Mouse (Mus musculus): ENCODE results near the gene Mcu. TPM values are rescaled to one million over a fixed set of nuclear protein-coding genes. Genes with fewer than 3 reads are reported as not detected.

Mcu gene
- polyA plus RNA-seq, 1 experiment from 2014 or later, result 14.6 TPM

GRCm38 (mm10) chr10:59527819-59528218 lies 88.7 kb downstream of the Mcu start:
- H3K27me3 ChIP-seq (replicated peaks), result no peaks in the 10 kb centered on the region
- WGBS (ENCODE audit: insufficient replicate concordance), result 85% methylated on average over 5 of the region's 5 CpGs
- H3K4me1 ChIP-seq, result 0 out of 2 replicates have a peak, but pooled peaks cover 3% of the 10 kb centered on the region
- H3K9me3 ChIP-seq (replicated peaks), result no peaks in the 10 kb centered on the region
- H3K4me3 ChIP-seq, result no peak overlapping the region
- no peak for ATAC-seq
- no peak overlapping the region for H3K4me2 ChIP-seq
- no peak overlapping the region for H3K9ac ChIP-seq
- no peak overlapping the region for H3K27ac ChIP-seq
- no peaks in the 10 kb centered on the region for H3K36me3 ChIP-seq

- Histone ChIP-seq H3K36me3 (no peaks in the 10 kb centered on the region), H3K9me3 (replicated peaks) (no peaks in the 10 kb centered on the region), H3K4me2 (no peak overlapping the region), H3K9ac (no peak overlapping the region), H3K27ac (no peak overlapping the region), H3K4me3 (no peak overlapping the region), H3K4me1 (0 out of 2 replicates have a peak, but pooled peaks cover 3% of the 10 kb centered on the region), H3K27me3 (replicated peaks) (no peaks in the 10 kb centered on the region)
- no peak for ATAC-seq
- 77% methylated on average over 11 of the region's 11 CpGs for WGBS (ENCODE audit: insufficient replicate concordance)
Measured at GRCm38 (mm10) chr10:59527311-59527710, 89.2 kb downstream of the Mcu start.

- Histone ChIP-seq H3K27ac (no peak overlapping the region), H3K4me3 (no peak overlapping the region), H3K4me1 (0 out of 2 replicates have a peak, but pooled peaks cover 3% of the 10 kb centered on the region), H3K9ac (no peak overlapping the region), H3K9me3 (replicated peaks) (no peaks in the 10 kb centered on the region), H3K36me3 (no peaks in the 10 kb centered on the region), H3K27me3 (replicated peaks) (no peaks in the 10 kb centered on the region), H3K4me2 (no peak overlapping the region)
- WGBS (ENCODE audit: insufficient replicate concordance), result 79% methylated on average over 5 of the region's 5 CpGs
- no peak for ATAC-seq
Measured at GRCm38 (mm10) chr10:59524675-59525074, 91.8 kb downstream of the Mcu start.

GRCm38 (mm10) chr10:59523826-59524331 lies 92.6 kb downstream of the Mcu start:
- no peaks in the 10 kb centered on the region for H3K36me3 ChIP-seq
- H3K27ac ChIP-seq, result no peak overlapping the region
- H3K27me3 ChIP-seq (replicated peaks), result no peaks in the 10 kb centered on the region
- no peak for ATAC-seq
- H3K9me3 ChIP-seq (replicated peaks), result no peaks in the 10 kb centered on the region
- H3K4me1 ChIP-seq, result 0 out of 2 replicates have a peak, but pooled peaks cover 3% of the 10 kb centered on the region
- no peak overlapping the region for H3K9ac ChIP-seq
- 66% methylated on average over 8 of the region's 8 CpGs for WGBS (ENCODE audit: insufficient replicate concordance)
- no peak overlapping the region for H3K4me2 ChIP-seq
- H3K4me3 ChIP-seq, result no peak overlapping the region

- Histone ChIP-seq H3K27me3 (replicated peaks) (no peaks in the 10 kb centered on the region), H3K27ac (no peak overlapping the region), H3K9me3 (replicated peaks) (no peaks in the 10 kb centered on the region), H3K4me3 (no peak overlapping the region), H3K36me3 (no peaks in the 10 kb centered on the region), H3K9ac (no peak overlapping the region), H3K4me2 (no peak overlapping the region), H3K4me1 (0 out of 2 replicates have a peak, but pooled peaks cover 3% of the 10 kb centered on the region)
- no peak for ATAC-seq
- 77% methylated on average over 2 of the region's 2 CpGs for WGBS (ENCODE audit: insufficient replicate concordance)
Measured at GRCm38 (mm10) chr10:59520701-59521100, 95.8 kb downstream of the Mcu start.

GRCm38 (mm10) chr10:59519411-59519810 lies 97.1 kb downstream of the Mcu start:
- 59% methylated on average over 3 of the region's 3 CpGs for WGBS (ENCODE audit: insufficient replicate concordance)

GRCm38 (mm10) chr10:59517201-59517600 lies 99.3 kb downstream of the Mcu start:
- Histone ChIP-seq H3K27ac (no peak overlapping the region), H3K4me2 (no peak overlapping the region), H3K4me1 (no peaks in the 10 kb centered on the region), H3K36me3 (no peaks in the 10 kb centered on the region), H3K4me3 (no peak overlapping the region), H3K9ac (no peak overlapping the region), H3K27me3 (replicated peaks) (no peaks in the 10 kb centered on the region), H3K9me3 (replicated peaks) (no peaks in the 10 kb centered on the region)
- no peak for ATAC-seq
- 89% methylated on average over 13 of the region's 13 CpGs for WGBS (ENCODE audit: insufficient replicate concordance)

More at GRCm38 (mm10) chr10:59519411-59519810, 97.1 kb downstream of the Mcu start:
- ATAC-seq, result no peak
- no peaks in the 10 kb centered on the region for H3K9me3 ChIP-seq (replicated peaks)
- no peaks in the 10 kb centered on the region for H3K27me3 ChIP-seq (replicated peaks)
- no peaks in the 10 kb centered on the region for H3K36me3 ChIP-seq
- H3K27ac ChIP-seq, result no peak overlapping the region
- no peaks in the 10 kb centered on the region for H3K4me1 ChIP-seq
- no peak overlapping the region for H3K4me2 ChIP-seq
- no peak overlapping the region for H3K9ac ChIP-seq
- no peak overlapping the region for H3K4me3 ChIP-seq

GRCm38 (mm10) chr10:59514739-59515464 lies 101.6 kb downstream of the Mcu start:
- H3K4me1 ChIP-seq, result peaks cover 6% of the 10 kb centered on the region; the same call in 1 of the 2 replicates
- H3K9ac ChIP-seq, result no peak overlapping the region
- ATAC-seq, result no peak
- H3K9me3 ChIP-seq (replicated peaks), result no peaks in the 10 kb centered on the region
- H3K4me2 ChIP-seq, result no peak overlapping the region
- no peaks in the 10 kb centered on the region for H3K27me3 ChIP-seq (replicated peaks)
- WGBS (ENCODE audit: insufficient replicate concordance), result 69% methylated on average over 15 of the region's 15 CpGs
- no peak overlapping the region for H3K4me3 ChIP-seq
- no peak overlapping the region for H3K27ac ChIP-seq
- H3K36me3 ChIP-seq, result no peaks in the 10 kb centered on the region

- Histone ChIP-seq H3K4me1 (peaks cover 6% of the 10 kb centered on the region; the same call in 1 of the 2 replicates), H3K9ac (no peak overlapping the region), H3K27me3 (replicated peaks) (no peaks in the 10 kb centered on the region), H3K4me2 (no peak overlapping the region), H3K9me3 (replicated peaks) (no peaks in the 10 kb centered on the region), H3K4me3 (no peak overlapping the region), H3K36me3 (no peaks in the 10 kb centered on the region), H3K27ac (no peak overlapping the region)
- ATAC-seq, result no peak
- 72% methylated on average over 9 of the region's 9 CpGs for WGBS (ENCODE audit: insufficient replicate concordance)
Measured at GRCm38 (mm10) chr10:59512173-59512572, 104.3 kb downstream of the Mcu start.

GRCm38 (mm10) chr10:59511427-59511963 lies 105.0 kb downstream of the Mcu start:
- WGBS (ENCODE audit: insufficient replicate concordance), result 46% methylated on average over 14 of the region's 14 CpGs
- Histone ChIP-seq H3K9ac (no peak overlapping the region), H3K27me3 (replicated peaks) (no peaks in the 10 kb centered on the region), H3K4me2 (no peak overlapping the region), H3K4me1 (peaks cover 6% of the 10 kb centered on the region; the same call in 1 of the 2 replicates), H3K27ac (no peak overlapping the region), H3K36me3 (no peaks in the 10 kb centered on the region), H3K4me3 (no peak overlapping the region), H3K9me3 (replicated peaks) (no peaks in the 10 kb centered on the region)
- no peak for ATAC-seq

GRCm38 (mm10) chr10:59510713-59511426 lies 105.6 kb downstream of the Mcu start:
- H3K4me2 ChIP-seq, result no peak overlapping the region
- H3K27ac ChIP-seq, result no peak overlapping the region
- no peak for ATAC-seq
- peaks cover 6% of the 10 kb centered on the region; the same call in 1 of the 2 replicates for H3K4me1 ChIP-seq
- WGBS (ENCODE audit: insufficient replicate concordance), result 65% methylated on average over 14 of the region's 14 CpGs
- no peak overlapping the region for H3K4me3 ChIP-seq
- H3K27me3 ChIP-seq (replicated peaks), result no peaks in the 10 kb centered on the region
- H3K9me3 ChIP-seq (replicated peaks), result no peaks in the 10 kb centered on the region
- no peaks in the 10 kb centered on the region for H3K36me3 ChIP-seq
- H3K9ac ChIP-seq, result no peak overlapping the region

GRCm38 (mm10) chr10:59509197-59509596 lies 107.3 kb downstream of the Mcu start:
- Histone ChIP-seq H3K27ac (no peak overlapping the region), H3K4me3 (no peak overlapping the region), H3K4me1 (peaks cover 6% of the 10 kb centered on the region; the same call in 1 of the 2 replicates), H3K27me3 (replicated peaks) (no peaks in the 10 kb centered on the region), H3K9ac (no peak overlapping the region), H3K9me3 (replicated peaks) (no peaks in the 10 kb centered on the region), H3K36me3 (no peaks in the 10 kb centered on the region), H3K4me2 (no peak overlapping the region)
- 76% methylated on average over 4 of the region's 4 CpGs for WGBS (ENCODE audit: insufficient replicate concordance)
- ATAC-seq, result no peak

Data from liver, embryonic 12.5 days (tissue).